Mouse (Mus musculus): ENCODE measurements around the gene Fam189a1. TPM values are rescaled to one million over a fixed set of nuclear protein-coding genes. Genes with fewer than 3 reads are reported as not detected.

The Fam189a1 gene
- polyA plus RNA-seq, 1 experiment from 2014 or later = 0.66 TPM

DNA sequence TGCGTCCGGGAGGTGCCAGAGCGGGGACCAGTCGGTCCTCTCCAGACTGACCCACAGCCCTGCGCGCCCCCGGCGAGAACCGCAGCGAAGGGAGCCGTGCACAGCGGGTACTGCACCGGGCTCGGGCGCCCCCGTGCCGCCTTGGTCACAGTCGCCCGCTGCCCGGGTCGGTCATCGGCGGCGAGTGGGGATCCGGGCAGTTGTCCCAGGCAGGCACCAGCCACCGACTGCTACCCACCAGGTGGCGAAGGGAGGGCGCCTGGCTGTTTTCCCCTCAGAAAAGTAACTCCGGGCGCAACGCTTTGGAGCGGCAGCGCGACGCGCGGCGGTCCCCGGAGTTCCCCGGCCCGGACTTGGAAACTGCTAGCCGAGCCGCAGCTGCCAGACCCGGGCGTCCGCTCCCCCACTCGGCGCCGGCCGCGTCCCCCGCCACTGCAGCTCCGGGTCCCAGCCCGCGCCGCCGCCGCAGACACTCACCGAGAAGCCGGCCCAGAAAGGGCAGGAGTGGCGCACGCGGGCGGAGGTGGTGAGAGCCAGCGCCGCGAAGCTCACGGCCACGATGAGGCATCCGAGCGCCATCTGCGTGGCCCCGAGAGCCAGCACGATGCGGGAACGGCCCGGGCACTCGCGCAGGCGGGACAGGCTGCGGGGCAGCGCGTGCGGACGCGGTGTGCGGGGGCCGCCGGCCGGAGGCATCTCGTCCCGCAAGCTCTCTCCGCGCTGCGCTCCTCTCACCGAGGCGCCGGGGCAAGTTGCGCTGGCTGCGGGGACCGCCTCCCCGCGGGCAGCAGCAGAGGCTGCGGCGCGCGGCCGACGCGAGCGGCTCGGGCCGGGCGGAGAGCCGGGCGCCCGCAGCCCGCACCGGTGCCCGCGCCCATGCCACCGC is 499 bp downstream of the Fam189a1 start:
- TF ChIP-seq CTCF (IDR thresholded peaks at IDR 0.05; ENCODE audit: low read depth) = 0 out of 2 replicates have a peak, but pooled peaks have one; percentile 13
- ATAC-seq = peak; percentile 43
- Histone ChIP-seq H3K36me3 (ENCODE audit: control insufficient read depth, insufficient read depth) (no peaks in the 10 kb centered on the region), H3K27ac (ENCODE audit: low read depth, low read length) (no peak overlapping the region), H3K27me3 (replicated peaks; ENCODE audit: control insufficient read depth, insufficient read depth, low read length) (peaks cover 36% of the 10 kb centered on the region), H3K9me3 (ENCODE audit: control insufficient read depth) (no peaks in the 10 kb centered on the region), H3K9ac (ENCODE audit: low read depth, low read length) (no peak overlapping the region; the same call in 1 of the 2 replicates), H3K4me3 (ENCODE audit: low read depth, low read length) (peak overlapping the region; percentile 54), H3K4me1 (replicated peaks; ENCODE audit: control insufficient read depth, insufficient read depth, low read length) (no peaks in the 10 kb centered on the region), H3K4me2 (replicated peaks; ENCODE audit: low read depth) (peak overlapping the region; percentile 87)
- under 1% methylated on average over 107 of the region's 122 CpGs for WGBS

DNA sequence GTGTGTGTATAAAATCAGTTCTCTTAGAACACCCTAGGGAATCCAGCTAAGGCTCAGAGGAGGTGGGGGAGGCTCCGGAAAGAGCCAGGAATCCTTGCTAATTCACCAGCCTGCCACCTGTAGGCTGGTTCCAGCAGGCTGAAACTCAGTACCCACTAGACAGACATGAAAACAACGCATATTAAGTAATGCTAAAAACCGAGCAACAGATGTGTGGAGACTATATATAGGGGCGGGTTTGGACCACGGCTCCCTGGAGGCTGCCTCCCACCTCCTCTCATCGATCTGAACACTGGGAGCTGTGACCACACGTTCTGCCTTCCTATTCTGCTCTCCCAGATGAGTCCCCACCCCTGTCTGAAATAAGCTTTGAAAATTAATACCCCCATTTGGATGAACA is 1.8 kb downstream of the Fam189a1 start:
- Histone ChIP-seq H3K9me3 (ENCODE audit: control insufficient read depth) (no peaks in the 10 kb centered on the region), H3K9ac (ENCODE audit: low read depth, low read length) (no peak overlapping the region), H3K27ac (ENCODE audit: low read depth, low read length) (no peak overlapping the region), H3K36me3 (ENCODE audit: control insufficient read depth, insufficient read depth) (no peaks in the 10 kb centered on the region), H3K4me3 (ENCODE audit: low read depth, low read length) (no peak overlapping the region), H3K4me1 (replicated peaks; ENCODE audit: control insufficient read depth, insufficient read depth, low read length) (no peaks in the 10 kb centered on the region), H3K4me2 (replicated peaks; ENCODE audit: low read depth) (no peak overlapping the region), H3K27me3 (replicated peaks; ENCODE audit: control insufficient read depth, insufficient read depth, low read length) (peaks cover 36% of the 10 kb centered on the region)
- no peak for TF ChIP-seq CTCF (IDR thresholded peaks at IDR 0.05; ENCODE audit: low read depth)
- ATAC-seq = no peak
- 19% methylated on average over 7 of the region's 7 CpGs for WGBS

DNA sequence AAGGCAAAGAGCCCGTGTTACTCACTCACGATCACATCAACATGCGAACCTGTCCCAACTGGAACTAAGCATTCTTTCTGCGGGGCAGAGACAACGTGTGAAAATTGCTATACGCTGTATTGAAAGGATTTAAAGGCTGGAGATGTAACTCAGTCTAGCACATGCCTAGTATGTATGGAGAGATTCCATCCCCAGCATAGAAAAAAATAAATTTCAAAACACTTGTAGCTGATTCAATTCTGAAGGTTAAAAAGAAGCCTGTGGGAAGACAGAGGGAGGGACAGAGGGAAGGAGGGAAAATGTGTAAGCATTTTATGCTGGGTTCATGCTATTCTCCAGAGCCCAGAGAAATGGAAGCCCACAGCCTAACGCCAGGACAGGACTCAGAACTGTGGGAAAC is 2.5 kb downstream of the Fam189a1 start:
- Histone ChIP-seq H3K36me3 (ENCODE audit: control insufficient read depth, insufficient read depth) (no peaks in the 10 kb centered on the region), H3K27ac (ENCODE audit: low read depth, low read length) (no peak overlapping the region), H3K9ac (ENCODE audit: low read depth, low read length) (no peak overlapping the region), H3K4me2 (replicated peaks; ENCODE audit: low read depth) (no peak overlapping the region), H3K27me3 (replicated peaks; ENCODE audit: control insufficient read depth, insufficient read depth, low read length) (peaks cover 36% of the 10 kb centered on the region), H3K4me1 (replicated peaks; ENCODE audit: control insufficient read depth, insufficient read depth, low read length) (no peaks in the 10 kb centered on the region), H3K4me3 (ENCODE audit: low read depth, low read length) (no peak overlapping the region), H3K9me3 (ENCODE audit: control insufficient read depth) (no peaks in the 10 kb centered on the region)
- WGBS = 76% methylated on average over 7 of the region's 7 CpGs
- no peak for TF ChIP-seq CTCF (IDR thresholded peaks at IDR 0.05; ENCODE audit: low read depth)
- ATAC-seq = no peak

GRCm38 (mm10) chr7:65151526-65151925 is 4.8 kb downstream of the Fam189a1 start:
- H3K4me1 ChIP-seq (replicated peaks; ENCODE audit: control insufficient read depth, insufficient read depth, low read length) = no peaks in the 10 kb centered on the region
- 89% methylated on average over 7 of the region's 7 CpGs for WGBS
- no peak overlapping the region for H3K9ac ChIP-seq (ENCODE audit: low read depth, low read length)
- H3K9me3 ChIP-seq (ENCODE audit: control insufficient read depth) = no peaks in the 10 kb centered on the region
- no peak overlapping the region for H3K4me3 ChIP-seq (ENCODE audit: low read depth, low read length)
- H3K4me2 ChIP-seq (replicated peaks; ENCODE audit: low read depth) = no peak overlapping the region
- H3K27ac ChIP-seq (ENCODE audit: low read depth, low read length) = no peak overlapping the region
- peaks cover 22% of the 10 kb centered on the region for H3K27me3 ChIP-seq (replicated peaks; ENCODE audit: control insufficient read depth, insufficient read depth, low read length)
- ATAC-seq = no peak
- no peak for TF ChIP-seq CTCF (IDR thresholded peaks at IDR 0.05; ENCODE audit: low read depth)
- H3K36me3 ChIP-seq (ENCODE audit: control insufficient read depth, insufficient read depth) = no peaks in the 10 kb centered on the region

DNA sequence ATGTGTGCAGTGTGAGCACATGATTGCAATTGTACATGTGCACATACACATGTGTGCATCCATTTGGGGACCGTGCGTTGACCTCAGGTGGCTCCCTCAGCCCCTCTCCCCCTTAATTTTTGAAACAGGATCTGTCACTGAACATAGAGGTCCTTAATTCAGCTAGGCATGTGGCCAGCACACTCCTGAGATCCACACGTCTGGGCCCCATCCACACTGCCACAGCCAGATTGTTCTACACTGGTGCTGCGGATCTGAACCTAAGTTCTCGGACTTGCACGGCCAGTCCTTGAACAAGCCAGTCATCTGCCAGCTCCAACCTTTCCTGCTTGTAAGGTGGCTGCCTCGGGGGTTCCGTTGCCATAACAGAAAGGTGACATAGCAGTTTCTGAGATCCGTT is 7.3 kb downstream of the Fam189a1 start:
- H3K9ac ChIP-seq (ENCODE audit: low read depth, low read length) = no peak overlapping the region
- H3K9me3 ChIP-seq (ENCODE audit: control insufficient read depth) = no peaks in the 10 kb centered on the region
- 87% methylated on average over 9 of the region's 9 CpGs for WGBS
- H3K4me3 ChIP-seq (ENCODE audit: low read depth, low read length) = no peak overlapping the region
- H3K27me3 ChIP-seq (replicated peaks; ENCODE audit: control insufficient read depth, insufficient read depth, low read length) = peaks cover 5% of the 10 kb centered on the region; the same call in 1 of the 2 replicates
- no peaks in the 10 kb centered on the region for H3K36me3 ChIP-seq (ENCODE audit: control insufficient read depth, insufficient read depth)
- H3K27ac ChIP-seq (ENCODE audit: low read depth, low read length) = no peak overlapping the region
- H3K4me2 ChIP-seq (replicated peaks; ENCODE audit: low read depth) = no peak overlapping the region
- no peak for TF ChIP-seq CTCF (IDR thresholded peaks at IDR 0.05; ENCODE audit: low read depth)
- H3K4me1 ChIP-seq (replicated peaks; ENCODE audit: control insufficient read depth, insufficient read depth, low read length) = no peaks in the 10 kb centered on the region
- ATAC-seq = no peak

GRCm38 (mm10) chr7:65144881-65145280 is 11.5 kb downstream of the Fam189a1 start:
- Histone ChIP-seq H3K36me3 (ENCODE audit: control insufficient read depth, insufficient read depth) (no peaks in the 10 kb centered on the region), H3K9ac (ENCODE audit: low read depth, low read length) (no peak overlapping the region), H3K9me3 (ENCODE audit: control insufficient read depth) (no peaks in the 10 kb centered on the region), H3K27ac (ENCODE audit: low read depth, low read length) (no peak overlapping the region), H3K27me3 (replicated peaks; ENCODE audit: control insufficient read depth, insufficient read depth, low read length) (no peaks in the 10 kb centered on the region), H3K4me1 (replicated peaks; ENCODE audit: control insufficient read depth, insufficient read depth, low read length) (no peaks in the 10 kb centered on the region), H3K4me3 (ENCODE audit: low read depth, low read length) (no peak overlapping the region), H3K4me2 (replicated peaks; ENCODE audit: low read depth) (no peak overlapping the region)
- 67% methylated on average over 6 of the region's 6 CpGs for WGBS
- TF ChIP-seq CTCF (IDR thresholded peaks at IDR 0.05; ENCODE audit: low read depth) = no peak
- ATAC-seq = no peak
